Mouse (Mus musculus): ENCODE data around the gene Ap1ar. TPM values are rescaled to one million over a fixed set of nuclear protein-coding genes. Genes with fewer than 3 reads are reported as not detected.

Gene Ap1ar
- polyA plus RNA-seq, 1 experiment from 2014 or later = 58.5 TPM

- no peak overlapping the region for H3K27ac ChIP-seq
- 24% methylated on average over 15 of the region's 15 CpGs for WGBS
- peak; percentile 80 for DNase-seq (ENCODE audit: low spot score)
- no peak overlapping the region for H3K4me3 ChIP-seq
- H3K4me1 ChIP-seq = no peaks in the 10 kb centered on the region; the same call in 1 of the 2 replicates
- peaks cover 41% of the 10 kb centered on the region for H3K27me3 ChIP-seq (ENCODE audit: insufficient read depth, poor library complexity, severe bottlenecking)
- H3K9me3 ChIP-seq = no peaks in the 10 kb centered on the region
- H3K36me3 ChIP-seq = no peaks in the 10 kb centered on the region
These were observed 16.3 kb upstream of the Ap1ar start for GRCm38 (mm10) chr3:127853431-127854206.

- H3K4me3 ChIP-seq = no peak overlapping the region
- H3K27me3 ChIP-seq (ENCODE audit: insufficient read depth, poor library complexity, severe bottlenecking) = peaks cover 41% of the 10 kb centered on the region
- H3K9me3 ChIP-seq = no peaks in the 10 kb centered on the region
- no peaks in the 10 kb centered on the region for H3K36me3 ChIP-seq
- no peak overlapping the region for H3K27ac ChIP-seq
- whole genome bisulfite sequencing = 78% methylated on average over 9 of the region's 9 CpGs
- DNase-seq (ENCODE audit: low spot score) = no peak
- H3K4me1 ChIP-seq = no peaks in the 10 kb centered on the region; the same call in 1 of the 2 replicates
These were observed 15.4 kb upstream of the Ap1ar start for GRCm38 (mm10) chr3:127852722-127853121.

DNA sequence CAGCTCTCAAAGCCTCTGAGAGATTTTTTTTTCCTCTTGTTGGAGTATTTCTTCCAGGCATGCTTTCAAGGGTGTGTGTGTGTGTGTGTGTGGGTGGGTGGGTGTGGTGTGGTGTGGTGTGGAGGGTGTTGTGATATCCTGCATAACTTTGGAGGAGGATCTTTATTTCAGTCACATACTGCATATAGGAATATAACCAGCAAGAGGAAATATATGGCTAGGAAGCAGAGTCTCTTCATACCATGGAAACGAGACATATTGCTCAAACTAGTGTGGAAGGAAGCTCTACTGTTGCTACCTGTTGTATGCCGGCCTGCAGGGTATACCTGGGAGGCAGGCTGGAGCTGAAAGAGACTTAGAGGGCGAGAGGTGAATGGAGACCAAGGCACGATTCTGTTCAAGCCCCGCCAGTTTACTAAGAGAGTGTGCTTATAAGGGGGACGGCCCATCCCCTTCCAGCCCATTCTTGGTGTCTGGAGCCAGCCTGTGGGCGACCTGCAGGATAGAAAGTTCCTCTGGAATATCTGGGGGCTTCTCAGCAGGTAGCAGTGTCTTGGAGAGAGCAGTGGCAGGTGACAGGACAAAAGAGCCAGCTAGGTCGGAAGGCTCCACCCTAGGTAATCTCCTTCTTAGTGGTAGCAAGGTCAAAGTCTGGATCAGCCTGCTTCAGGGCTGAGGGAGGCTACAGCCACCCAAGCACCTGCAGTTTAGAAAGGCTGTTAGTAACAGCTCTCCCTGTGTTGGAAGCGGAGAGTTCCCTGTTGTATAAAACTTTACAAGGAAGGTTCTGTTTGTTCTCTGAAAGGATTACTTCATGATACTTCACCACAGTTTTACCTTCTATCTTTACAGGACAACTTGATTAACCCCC, 13.7 kb upstream of the Ap1ar start:
- Histone ChIP-seq H3K4me3 (no peak overlapping the region), H3K27ac (no peak overlapping the region), H3K4me1 (no peaks in the 10 kb centered on the region; the same call in 1 of the 2 replicates), H3K9me3 (peaks cover 3% of the 10 kb centered on the region; the same call in 1 of the 2 replicates), H3K36me3 (no peaks in the 10 kb centered on the region), H3K27me3 (ENCODE audit: insufficient read depth, poor library complexity, severe bottlenecking) (peaks cover 36% of the 10 kb centered on the region)
- no peak for DNase-seq (ENCODE audit: low spot score)
- 56% methylated on average over 9 of the region's 9 CpGs for WGBS

GRCm38 (mm10) chr3:127849922-127850321, 12.6 kb upstream of the Ap1ar start:
- Histone ChIP-seq H3K27ac (no peak overlapping the region), H3K4me3 (no peak overlapping the region), H3K4me1 (no peaks in the 10 kb centered on the region; the same call in 1 of the 2 replicates), H3K9me3 (peaks cover 3% of the 10 kb centered on the region; the same call in 1 of the 2 replicates), H3K36me3 (no peaks in the 10 kb centered on the region), H3K27me3 (ENCODE audit: insufficient read depth, poor library complexity, severe bottlenecking) (peaks cover 38% of the 10 kb centered on the region)
- DNase-seq (ENCODE audit: low spot score) = no peak
- WGBS = 74% methylated on average over 5 of the region's 5 CpGs

DNA sequence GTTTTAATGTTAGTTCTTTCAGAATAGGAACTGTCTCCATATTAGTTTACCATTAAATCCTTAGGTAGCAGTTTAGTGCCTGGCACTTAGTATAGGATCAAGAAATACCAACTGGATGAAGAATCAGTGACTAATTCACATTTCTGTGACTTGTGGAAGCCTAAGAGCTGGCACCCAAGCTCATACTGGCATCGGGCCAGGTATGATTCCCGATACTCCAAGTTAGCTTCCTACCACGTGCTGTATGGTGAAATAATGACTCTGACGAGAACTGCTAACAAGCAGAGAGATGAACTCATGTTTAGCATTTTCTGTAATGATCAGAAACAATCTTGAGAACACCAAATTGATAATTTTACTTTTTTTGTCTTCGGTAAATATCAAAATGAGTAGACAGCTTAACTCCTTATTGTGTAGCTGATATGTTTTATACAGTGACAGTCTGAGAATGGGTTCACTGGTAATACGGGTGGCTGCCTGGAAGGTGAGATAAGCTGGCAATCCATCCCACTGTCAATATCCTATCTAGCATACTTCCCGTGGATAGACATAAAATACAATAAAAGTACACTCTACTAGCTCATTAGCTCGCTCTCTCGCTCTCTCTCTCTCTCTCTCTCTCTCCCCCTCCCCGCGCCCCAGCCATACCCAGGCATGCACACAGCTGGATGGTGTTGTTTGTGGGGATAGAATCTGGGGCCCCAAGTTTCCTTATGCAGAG, 10.9 kb upstream of the Ap1ar start:
- Histone ChIP-seq H3K27ac (no peak overlapping the region), H3K9me3 (peaks cover 3% of the 10 kb centered on the region; the same call in 1 of the 2 replicates), H3K27me3 (ENCODE audit: insufficient read depth, poor library complexity, severe bottlenecking) (peaks cover 33% of the 10 kb centered on the region; the same call in 1 of the 2 replicates), H3K4me3 (no peak overlapping the region), H3K36me3 (no peaks in the 10 kb centered on the region), H3K4me1 (no peaks in the 10 kb centered on the region)
- WGBS = 83% methylated on average over 11 of the region's 11 CpGs
- DNase-seq (ENCODE audit: low spot score) = no peak

GRCm38 (mm10) chr3:127843941-127844327, 6.6 kb upstream of the Ap1ar start:
- H3K27me3 ChIP-seq (ENCODE audit: insufficient read depth, poor library complexity, severe bottlenecking) = peaks cover 28% of the 10 kb centered on the region
- no peaks in the 10 kb centered on the region for H3K36me3 ChIP-seq
- no peak for DNase-seq (ENCODE audit: low spot score)
- no peaks in the 10 kb centered on the region for H3K4me1 ChIP-seq
- H3K4me3 ChIP-seq = no peak overlapping the region
- 65% methylated on average over 5 of the region's 5 CpGs for WGBS
- H3K27ac ChIP-seq = no peak overlapping the region
- peaks cover 3% of the 10 kb centered on the region; the same call in 1 of the 2 replicates for H3K9me3 ChIP-seq

- DNase-seq (ENCODE audit: low spot score) = no peak
- Histone ChIP-seq H3K4me1 (no peaks in the 10 kb centered on the region), H3K36me3 (no peaks in the 10 kb centered on the region), H3K4me3 (no peak overlapping the region), H3K27me3 (ENCODE audit: insufficient read depth, poor library complexity, severe bottlenecking) (peaks cover 28% of the 10 kb centered on the region), H3K9me3 (peaks cover 3% of the 10 kb centered on the region; the same call in 1 of the 2 replicates), H3K27ac (no peak overlapping the region)
- WGBS = 69% methylated on average over 2 of the region's 2 CpGs
These were observed 6.1 kb upstream of the Ap1ar start for GRCm38 (mm10) chr3:127843324-127843940.

DNA sequence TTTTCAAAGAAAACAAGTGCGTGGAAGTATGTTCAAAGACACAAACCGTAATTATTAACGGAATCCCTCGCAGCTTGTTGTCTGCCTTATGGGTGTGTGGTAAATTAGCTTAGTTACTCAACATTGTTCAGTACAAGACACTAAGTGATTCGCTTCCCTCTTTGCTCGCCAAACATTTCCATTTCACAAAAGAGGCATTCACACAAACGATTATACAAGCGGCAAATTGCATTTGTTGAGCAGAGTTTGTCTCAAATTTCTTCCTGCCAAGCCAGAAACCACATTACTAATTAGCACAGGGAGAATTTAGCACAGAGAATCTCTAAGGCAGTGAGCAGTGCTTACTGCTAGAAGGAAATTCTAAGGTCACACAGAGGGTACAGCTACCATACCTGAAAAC, 4.6 kb upstream of the Ap1ar start:
- WGBS = 85% methylated on average over 8 of the region's 8 CpGs
- peaks cover 3% of the 10 kb centered on the region; the same call in 1 of the 2 replicates for H3K9me3 ChIP-seq

GRCm38 (mm10) chr3:127837972-127838644, 785 bp upstream of the Ap1ar start:
- Histone ChIP-seq H3K9me3 (no peaks in the 10 kb centered on the region), H3K27ac (peak overlapping the region; percentile 96), H3K4me1 (peaks cover 17% of the 10 kb centered on the region), H3K36me3 (no peaks in the 10 kb centered on the region), H3K27me3 (ENCODE audit: insufficient read depth, poor library complexity, severe bottlenecking) (peaks cover 18% of the 10 kb centered on the region), H3K4me3 (peak overlapping the region; percentile 96)
- WGBS = 34% methylated on average over 8 of the region's 8 CpGs
- DNase-seq (ENCODE audit: low spot score) = no peak

More for the DNA sequence above, 4.6 kb upstream of the Ap1ar start:
- DNase-seq (ENCODE audit: low spot score) = no peak
- H3K4me3 ChIP-seq = no peak overlapping the region
- H3K27me3 ChIP-seq (ENCODE audit: insufficient read depth, poor library complexity, severe bottlenecking) = peaks cover 28% of the 10 kb centered on the region
- H3K27ac ChIP-seq = no peak overlapping the region
- H3K36me3 ChIP-seq = no peaks in the 10 kb centered on the region
- H3K4me1 ChIP-seq = no peaks in the 10 kb centered on the region

DNA sequence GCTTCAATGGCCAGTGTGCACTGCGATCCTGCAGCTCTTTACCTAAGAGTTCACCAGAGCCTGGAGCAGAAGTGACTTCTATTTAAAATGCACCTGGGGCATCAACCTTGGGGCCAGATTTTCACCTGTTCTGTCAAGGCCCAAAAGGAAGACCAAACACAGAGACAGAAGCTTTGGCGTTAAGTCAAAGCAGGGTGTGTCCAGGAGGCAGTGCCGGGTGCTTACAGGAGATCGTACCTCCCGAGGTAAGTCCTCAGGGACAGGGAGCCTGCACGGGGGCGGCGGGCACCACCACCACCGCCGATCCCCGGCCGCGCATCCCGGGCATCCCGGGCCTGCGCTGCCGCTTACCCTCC, 547 bp downstream of the Ap1ar start:
- Histone ChIP-seq H3K4me3 (peak overlapping the region; percentile 96), H3K27ac (peak overlapping the region; percentile 96), H3K27me3 (ENCODE audit: insufficient read depth, poor library complexity, severe bottlenecking) (peaks cover 10% of the 10 kb centered on the region; the same call in 1 of the 2 replicates), H3K36me3 (peaks cover 4% of the 10 kb centered on the region; the same call in 1 of the 2 replicates), H3K4me1 (peaks cover 17% of the 10 kb centered on the region), H3K9me3 (no peaks in the 10 kb centered on the region)
- DNase-seq (ENCODE audit: low spot score) = peak; percentile 78
- under 1% methylated on average over 17 of the region's 17 CpGs for WGBS

- no peak overlapping the region for H3K4me3 ChIP-seq
These were observed 1.7 kb downstream of the Ap1ar start for GRCm38 (mm10) chr3:127835594-127835993.

More at GRCm38 (mm10) chr3:127835594-127835993, 1.7 kb downstream of the Ap1ar start:
- Histone ChIP-seq H3K4me1 (peaks cover 21% of the 10 kb centered on the region), H3K36me3 (peaks cover 4% of the 10 kb centered on the region; the same call in 1 of the 2 replicates), H3K9me3 (no peaks in the 10 kb centered on the region), H3K27ac (no peak overlapping the region), H3K27me3 (ENCODE audit: insufficient read depth, poor library complexity, severe bottlenecking) (0 out of 2 replicates have a peak, but pooled peaks cover 6% of the 10 kb centered on the region)
- WGBS = 79% methylated on average over 6 of the region's 6 CpGs
- DNase-seq (ENCODE audit: low spot score) = no peak

All from heart, embryonic 10.5 days (tissue).